Mouse (Mus musculus): Measurements from ENCODE around the gene Esp8.
"Not testable (repeated sequence)": the region's sequence is repeated elsewhere in the genome, so short reads cannot be mapped to it uniquely, and the experiment has no call there.

Esp8 gene

GRCm38 (mm10) chr17:40519818-40520217 lies at the start of gene Esp8:
Esp8 (plus strand) TSS chr17:40520022.
- DNase-seq (ENCODE audit: low spot score), result no peak

- DNase-seq (ENCODE audit: low spot score), result not testable (repeated sequence)
Measured at GRCm38 (mm10) chr17:40483566-40483965, 36.3 kb upstream of the Esp8 start.

- not testable (repeated sequence) for DNase-seq (ENCODE audit: low spot score)
Measured at GRCm38 (mm10) chr17:40495468-40496185, 24.2 kb upstream of the Esp8 start.

- no peak for DNase-seq (ENCODE audit: low spot score)
Measured at GRCm38 (mm10) chr17:40529813-40530212, 10.0 kb downstream of the Esp8 start.

- no peak for DNase-seq (ENCODE audit: low spot score)
Measured at GRCm38 (mm10) chr17:40531147-40531546, 11.3 kb downstream of the Esp8 start.

- not testable (repeated sequence) for DNase-seq (ENCODE audit: low spot score)
Measured at GRCm38 (mm10) chr17:40547005-40547404, 27.2 kb downstream of the Esp8 start.

GRCm38 (mm10) chr17:40553470-40553869 lies 33.6 kb downstream of the Esp8 start:
- DNase-seq (ENCODE audit: low spot score), result no peak

- DNase-seq (ENCODE audit: low spot score), result no peak
Measured at GRCm38 (mm10) chr17:40561207-40561606, 41.4 kb downstream of the Esp8 start, which contains the start of gene Esp6. Esp6 (plus strand) TSS chr17:40561507.

Measured in ovary, postnatal 36 days (tissue).